Mouse (Mus musculus) spleen, adult 2 months (tissue): ENCODE data around the gene Cct7.

Experiments
- CTCF ChIP-seq: fragments of 200-500 bp; IDR thresholded peaks from 2 replicates; pipeline ENCODE4 v1.5.1; 2011; ENCODE audit warnings: mild to moderate bottlenecking, inconsistent platforms; ENCODE audit not compliant: insufficient read depth, insufficient read length, insufficient replicate concordance; ENCODE audit errors: extremely low read depth
- POLR2A ChIP-seq: fragments of 200-500 bp; IDR thresholded peaks from 2 replicates; pipeline ENCODE4 v1.6.1; 2011; ENCODE audit warnings: low read depth, low read length, inconsistent platforms

- TF ChIP-seq CTCF: no peak
- TF ChIP-seq POLR2A: no peak
These were observed 21.2 kb downstream of the Cct7 start for GRCm38 (mm10) chr6:85472542-85472941.
